Mouse (Mus musculus) G1E (cell line): Measurements from ENCODE around the gene Naa10.

Experiments used
- CTCF ChIP-seq: IDR thresholded peaks from 2 replicates; pipeline ENCODE4 v1.5.1; 2012; ENCODE audit warnings: low read depth, low read length, inconsistent platforms, mixed read lengths
- GATA2 ChIP-seq: IDR thresholded peaks from 2 replicates; pipeline ENCODE4 v1.6.1; 2012; ENCODE audit warnings: low read depth, low read length, inconsistent platforms, borderline replicate concordance
- POLR2AphosphoS5 ChIP-seq: IDR thresholded peaks from 2 replicates; pipeline ENCODE4 v1.6.1; 2012; ENCODE audit warnings: low read depth, low read length, inconsistent platforms; ENCODE audit not compliant: insufficient replicate concordance
- TAL1 ChIP-seq: conservative IDR thresholded peaks from 2 replicates; pipeline ENCODE4 v1.6.1; 2012; ENCODE audit warnings: low read depth, low read length, inconsistent platforms, mixed read lengths

- no peak for TF ChIP-seq POLR2AphosphoS5
- TF ChIP-seq CTCF = no peak
- no peak for TF ChIP-seq TAL1
- no peak for TF ChIP-seq GATA2
These were observed 4.8 kb downstream of the Naa10 start for GRCm38 (mm10) chrX:73916945-73917344.
